Mouse (Mus musculus): ENCODE results near the gene Plekhj1. TPM values are rescaled to one million over a fixed set of nuclear protein-coding genes. Genes with fewer than 3 reads are reported as not detected.

Gene Plekhj1
- total RNA-seq, 1 experiment, result 77.2 TPM

DNA sequence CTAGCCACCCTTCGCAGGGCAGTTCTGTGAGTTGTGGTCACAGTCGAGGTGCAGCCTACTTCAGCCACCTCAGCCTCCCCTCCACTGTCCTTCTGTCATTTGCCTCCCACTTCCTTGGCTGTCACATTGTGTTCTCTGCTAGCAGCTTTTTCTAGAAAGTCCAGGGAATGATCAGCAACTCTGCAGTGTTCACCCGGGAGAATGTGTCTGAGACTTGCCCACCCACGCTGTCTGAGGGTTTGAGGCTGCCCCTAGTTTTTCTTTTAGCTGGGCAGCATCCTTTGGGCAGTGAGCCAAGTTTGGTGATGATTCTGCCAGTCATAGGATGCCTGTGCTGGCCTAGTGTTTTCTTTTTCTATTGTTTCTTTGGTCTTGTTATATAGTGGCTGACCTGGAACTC is 41.5 kb downstream of the Plekhj1 start:
- Histone ChIP-seq H3K36me3 (ENCODE audit: control insufficient read depth, insufficient read depth, low read length, poor library complexity, severe bottlenecking) (no peaks in the 10 kb centered on the region), H3K9me3 (ENCODE audit: control insufficient read depth, insufficient read depth, low read depth, low read length) (no peaks in the 10 kb centered on the region), H3K4me1 (ENCODE audit: control insufficient read depth in 2 of 2, insufficient read depth in 2 of 2, low read length in 2 of 2, poor library complexity in 1 of 2) (peaks cover 0 to 21% of the 10 kb centered on the region in 2 experiments; a peak in 3 of 4 replicates), H3K4me3 (ENCODE audit: insufficient read depth in 1 of 2, low read depth in 1 of 2, low read length in 2 of 2, poor library complexity in 1 of 2, severe bottlenecking in 1 of 2) (no peak overlapping the region), H3K27ac (ENCODE audit: insufficient read depth, low read depth, low read length, poor library complexity, severe bottlenecking) (no peak overlapping the region), H3K9ac (ENCODE audit: insufficient read depth, low read depth, low read length, poor library complexity, severe bottlenecking) (peak overlapping the region; percentile 18; the same call in 1 of the 2 replicates)
- TF ChIP-seq CHD2 (IDR thresholded peaks at IDR 0.05; ENCODE audit: low read depth, low read length) (no peak), MAFK (IDR thresholded peaks at IDR 0.05; ENCODE audit: insufficient read depth, low read depth, low read length) (no peak), HCFC1 (IDR thresholded peaks at IDR 0.05; ENCODE audit: borderline replicate concordance, insufficient read depth, low read length) (no peak), ZC3H11A (IDR thresholded peaks at IDR 0.05; ENCODE audit: borderline replicate concordance, low read depth, low read length) (no peak), ZNF384 (IDR thresholded peaks at IDR 0.05; ENCODE audit: low read depth, low read length) (no peak)
- in situ Hi-C loops (cut with MboI; ENCODE audit: low sequenced_read_pairs in 2 of 2, unreplicated experiment in 2 of 2), result no loop called here
- DNase-seq (ENCODE audit: low read depth, low spot score), result no peak

DNA sequence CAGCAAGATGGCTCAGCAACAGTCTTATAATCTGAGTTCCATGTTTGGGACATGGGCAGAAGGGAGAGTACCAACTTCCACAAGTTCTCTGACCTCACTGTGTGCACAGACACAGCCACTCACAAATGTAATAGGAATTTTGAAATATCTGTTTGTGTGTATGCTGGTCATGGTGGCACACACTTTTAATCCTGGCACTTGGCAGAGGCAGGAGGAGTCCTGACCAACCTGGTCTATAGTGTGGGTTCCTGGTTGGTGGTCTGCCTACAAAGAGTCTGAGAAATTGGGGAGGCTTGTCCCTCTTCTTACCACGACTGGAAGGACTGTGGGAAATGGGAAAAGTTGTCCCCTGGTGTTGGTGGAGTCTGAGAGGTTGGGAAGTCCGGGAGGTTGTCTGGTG is 41.9 kb downstream of the Plekhj1 start:
- TF ChIP-seq HCFC1 (IDR thresholded peaks at IDR 0.05; ENCODE audit: borderline replicate concordance, insufficient read depth, low read length), result no peak
- TF ChIP-seq CHD2 (IDR thresholded peaks at IDR 0.05; ENCODE audit: low read depth, low read length), result no peak
- no peak for TF ChIP-seq ZNF384 (IDR thresholded peaks at IDR 0.05; ENCODE audit: low read depth, low read length)
- TF ChIP-seq ZC3H11A (IDR thresholded peaks at IDR 0.05; ENCODE audit: borderline replicate concordance, low read depth, low read length), result no peak
- TF ChIP-seq MAFK (IDR thresholded peaks at IDR 0.05; ENCODE audit: insufficient read depth, low read depth, low read length), result no peak
- H3K4me3 ChIP-seq (ENCODE audit: insufficient read depth in 1 of 2, low read depth in 1 of 2, low read length in 2 of 2, poor library complexity in 1 of 2, severe bottlenecking in 1 of 2), result peak overlapping the region in 1 of 2 experiments; percentile 93; a peak in 1 of 4 replicates
- in situ Hi-C loops (cut with MboI; ENCODE audit: low sequenced_read_pairs in 2 of 2, unreplicated experiment in 2 of 2), result no loop called here
- H3K9me3 ChIP-seq (ENCODE audit: control insufficient read depth, insufficient read depth, low read depth, low read length), result no peaks in the 10 kb centered on the region
- peak overlapping the region; percentile 99; the same call in 1 of the 2 replicates for H3K9ac ChIP-seq (ENCODE audit: insufficient read depth, low read depth, low read length, poor library complexity, severe bottlenecking)
- DNase-seq (ENCODE audit: low read depth, low spot score), result no peak
- H3K4me1 ChIP-seq (ENCODE audit: control insufficient read depth in 2 of 2, insufficient read depth in 2 of 2, low read length in 2 of 2, poor library complexity in 1 of 2), result peaks cover 0 to 18% of the 10 kb centered on the region in 2 experiments; a peak in 3 of 4 replicates
- no peak overlapping the region for H3K27ac ChIP-seq (ENCODE audit: insufficient read depth, low read depth, low read length, poor library complexity, severe bottlenecking)
- no peaks in the 10 kb centered on the region for H3K36me3 ChIP-seq (ENCODE audit: control insufficient read depth, insufficient read depth, low read length, poor library complexity, severe bottlenecking)

DNA sequence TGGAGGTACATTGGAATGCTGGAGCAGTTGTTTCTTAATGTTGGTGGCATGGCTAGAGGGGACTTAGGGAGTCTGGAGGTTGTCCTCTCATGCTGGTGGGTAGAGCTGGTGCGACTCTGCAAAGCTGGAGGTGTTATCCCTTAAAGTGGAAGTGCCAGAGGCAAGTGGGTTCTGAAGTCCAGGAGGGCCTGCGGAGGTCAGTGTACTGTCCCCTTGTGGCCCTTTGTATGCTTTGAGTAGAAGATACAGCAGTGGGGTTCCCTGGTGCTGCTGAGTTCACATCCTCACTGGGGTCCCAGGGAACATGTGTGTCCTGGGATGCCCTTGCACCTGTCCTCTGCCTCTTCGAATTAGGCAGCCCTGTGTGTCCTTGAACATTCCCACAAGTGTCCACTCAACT is 42.3 kb downstream of the Plekhj1 start:
- Histone ChIP-seq H3K36me3 (ENCODE audit: control insufficient read depth, insufficient read depth, low read length, poor library complexity, severe bottlenecking) (no peaks in the 10 kb centered on the region), H3K27ac (ENCODE audit: insufficient read depth, low read depth, low read length, poor library complexity, severe bottlenecking) (no peak overlapping the region), H3K4me1 (ENCODE audit: control insufficient read depth in 2 of 2, insufficient read depth in 2 of 2, low read length in 2 of 2, poor library complexity in 1 of 2) (peaks cover 0 to 20% of the 10 kb centered on the region in 2 experiments; a peak in 2 of 4 replicates), H3K9ac (ENCODE audit: insufficient read depth, low read depth, low read length, poor library complexity, severe bottlenecking) (peak overlapping the region; percentile 99), H3K9me3 (ENCODE audit: control insufficient read depth, insufficient read depth, low read depth, low read length) (no peaks in the 10 kb centered on the region), H3K4me3 (ENCODE audit: insufficient read depth in 1 of 2, low read depth in 1 of 2, low read length in 2 of 2, poor library complexity in 1 of 2, severe bottlenecking in 1 of 2) (peak overlapping the region; percentile 93 to 100)
- no peak for TF ChIP-seq MAFK (IDR thresholded peaks at IDR 0.05; ENCODE audit: insufficient read depth, low read depth, low read length)
- no peak for TF ChIP-seq CHD2 (IDR thresholded peaks at IDR 0.05; ENCODE audit: low read depth, low read length)
- no peak for TF ChIP-seq ZNF384 (IDR thresholded peaks at IDR 0.05; ENCODE audit: low read depth, low read length)
- no peak for TF ChIP-seq HCFC1 (IDR thresholded peaks at IDR 0.05; ENCODE audit: borderline replicate concordance, insufficient read depth, low read length)
- TF ChIP-seq ZC3H11A (IDR thresholded peaks at IDR 0.05; ENCODE audit: borderline replicate concordance, low read depth, low read length), result no peak
- in situ Hi-C loops (cut with MboI; ENCODE audit: low sequenced_read_pairs in 2 of 2, unreplicated experiment in 2 of 2), result no loop called here
- no peak for DNase-seq (ENCODE audit: low read depth, low spot score)

DNA sequence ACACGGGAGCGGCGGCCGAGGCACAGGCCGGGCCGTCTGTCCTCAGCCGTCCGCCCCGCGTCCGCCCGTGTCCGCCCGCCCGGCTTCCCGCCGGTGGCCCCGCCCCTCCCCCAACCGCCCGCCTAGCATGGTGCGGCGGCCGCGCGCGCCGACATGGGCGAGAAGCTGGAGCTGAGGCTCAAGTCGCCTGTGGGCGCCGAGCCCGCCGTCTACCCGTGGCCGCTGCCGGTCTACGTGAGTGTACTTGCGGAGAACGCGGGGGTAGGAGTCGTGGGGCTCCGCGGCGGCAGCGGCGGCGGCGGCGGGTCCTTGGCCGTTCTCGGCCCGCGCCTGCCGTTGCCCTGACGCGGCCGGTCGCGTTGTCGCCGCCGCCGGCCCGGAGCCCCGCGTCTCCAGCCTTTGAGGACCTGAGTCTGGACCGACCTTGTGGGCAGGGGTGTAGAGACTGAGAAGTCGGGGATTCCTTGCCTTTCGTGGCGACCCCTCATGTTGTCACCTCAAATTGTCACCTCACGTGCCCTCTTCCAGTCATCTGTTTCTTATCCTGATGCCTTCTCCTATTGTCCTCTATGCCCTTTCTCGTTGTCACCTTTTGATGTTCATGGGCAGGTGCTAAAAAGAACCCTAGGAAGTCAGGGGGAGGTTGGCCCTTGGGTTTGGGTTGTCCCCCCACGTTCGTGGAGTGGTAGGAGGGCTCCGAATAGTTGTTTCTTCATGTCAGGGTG is 43.0 kb downstream of the Plekhj1 start:
- no peaks in the 10 kb centered on the region for H3K9me3 ChIP-seq (ENCODE audit: control insufficient read depth, insufficient read depth, low read depth, low read length)
- no peak for DNase-seq (ENCODE audit: low read depth, low spot score)
- no peak for TF ChIP-seq ZC3H11A (IDR thresholded peaks at IDR 0.05; ENCODE audit: borderline replicate concordance, low read depth, low read length)
- TF ChIP-seq MAFK (IDR thresholded peaks at IDR 0.05; ENCODE audit: insufficient read depth, low read depth, low read length), result no peak
- TF ChIP-seq HCFC1 (IDR thresholded peaks at IDR 0.05; ENCODE audit: borderline replicate concordance, insufficient read depth, low read length), result no peak
- no peak for TF ChIP-seq ZNF384 (IDR thresholded peaks at IDR 0.05; ENCODE audit: low read depth, low read length)
- TF ChIP-seq CHD2 (IDR thresholded peaks at IDR 0.05; ENCODE audit: low read depth, low read length), result no peak
- H3K4me3 ChIP-seq (ENCODE audit: insufficient read depth in 1 of 2, low read depth in 1 of 2, low read length in 2 of 2, poor library complexity in 1 of 2, severe bottlenecking in 1 of 2), result peak overlapping the region; percentile 93 to 100
- H3K9ac ChIP-seq (ENCODE audit: insufficient read depth, low read depth, low read length, poor library complexity, severe bottlenecking), result peak overlapping the region; percentile 99
- no peaks in the 10 kb centered on the region for H3K36me3 ChIP-seq (ENCODE audit: control insufficient read depth, insufficient read depth, low read length, poor library complexity, severe bottlenecking)
- peaks cover 0 to 16% of the 10 kb centered on the region in 2 experiments; a peak in 2 of 4 replicates for H3K4me1 ChIP-seq (ENCODE audit: control insufficient read depth in 2 of 2, insufficient read depth in 2 of 2, low read length in 2 of 2, poor library complexity in 1 of 2)
- peak overlapping the region; percentile 90 for H3K27ac ChIP-seq (ENCODE audit: insufficient read depth, low read depth, low read length, poor library complexity, severe bottlenecking)
- in situ Hi-C loops (cut with MboI; ENCODE audit: low sequenced_read_pairs in 2 of 2, unreplicated experiment in 2 of 2), result no loop called here
